Mouse (Mus musculus): ENCODE measurements around the gene Mlc1. TPM values are rescaled to one million over a fixed set of nuclear protein-coding genes. Genes with fewer than 3 reads are reported as not detected.

The Mlc1 gene
- 0.39 and 0.61 TPM in 2 replicates for polyA plus RNA-seq (2012; rRNA removed; ENCODE audit: low replicate concordance)

DNA sequence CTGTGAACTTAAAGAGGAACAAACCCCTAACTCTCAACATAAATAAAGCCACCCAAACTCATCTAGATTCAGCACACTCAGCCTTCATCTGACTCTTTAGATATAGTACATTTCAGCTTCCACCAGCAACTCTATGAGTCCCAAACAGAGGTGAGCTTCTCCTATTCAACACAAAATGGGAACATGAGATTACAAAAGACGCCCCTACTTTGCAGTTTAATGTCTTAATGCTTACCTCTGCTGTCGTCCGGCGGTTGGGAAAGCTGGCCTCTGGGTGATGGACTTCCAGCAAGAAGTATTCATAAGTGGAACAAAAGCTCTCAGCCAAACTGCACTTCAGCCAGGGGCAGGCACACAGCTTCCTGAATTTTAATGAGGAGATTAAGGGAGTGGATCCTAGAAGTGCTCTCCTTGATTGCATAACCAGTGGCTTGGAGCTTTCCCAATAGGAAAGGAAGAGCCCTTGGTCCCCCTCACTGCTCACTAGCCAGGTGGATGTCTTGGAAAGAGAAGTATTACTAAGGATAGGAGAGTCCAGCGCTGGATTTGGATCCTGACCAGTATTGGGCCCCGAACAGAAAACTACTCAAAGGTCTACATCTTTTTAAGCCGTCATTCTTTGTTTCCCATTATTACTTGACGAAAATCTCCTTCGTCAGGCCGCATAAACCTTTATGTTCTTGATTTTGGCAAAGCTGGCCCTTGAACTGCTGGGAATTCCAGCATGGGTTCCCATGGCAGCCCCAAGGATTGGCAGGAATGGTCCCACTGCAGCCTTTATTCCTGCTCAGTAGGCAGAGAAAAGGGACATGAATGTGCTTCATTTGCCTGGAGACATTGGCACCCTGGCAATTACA is at the start of gene Mlc1:
Mlc1 (minus strand) TSS at position 727 of the 857 bp plus-strand sequence.

DNA sequence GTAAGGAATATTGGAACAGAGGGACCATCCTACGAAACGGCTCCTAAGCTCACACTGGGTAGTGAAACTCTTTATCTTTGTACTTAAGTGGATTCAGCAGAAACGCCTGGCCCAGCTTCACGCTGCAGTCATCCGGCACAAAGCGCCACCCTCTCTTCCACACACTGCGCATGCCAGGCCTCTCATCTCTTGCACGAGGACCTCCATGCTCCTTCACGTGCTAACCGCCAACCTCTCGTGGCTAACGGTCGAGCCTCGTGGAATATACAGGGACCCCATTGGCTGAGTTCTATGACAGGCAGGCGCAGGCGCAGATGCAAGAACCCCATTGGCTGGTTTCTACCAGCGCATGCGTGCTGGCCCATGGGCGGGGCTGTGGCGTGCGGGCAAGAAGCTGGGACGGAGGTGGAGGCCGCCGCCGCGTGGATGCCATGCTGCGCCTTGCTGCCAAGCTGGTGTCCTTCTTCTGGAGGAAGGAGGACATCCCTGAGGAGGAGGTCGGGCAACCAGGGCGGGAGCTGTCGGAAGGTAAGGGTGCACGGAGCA is 3.8 kb upstream of the Mlc1 start, which contains the start of gene Mov10l1:
Mov10l1 (plus strand) TSS at position 376 of the 546 bp plus-strand sequence.

DNA sequence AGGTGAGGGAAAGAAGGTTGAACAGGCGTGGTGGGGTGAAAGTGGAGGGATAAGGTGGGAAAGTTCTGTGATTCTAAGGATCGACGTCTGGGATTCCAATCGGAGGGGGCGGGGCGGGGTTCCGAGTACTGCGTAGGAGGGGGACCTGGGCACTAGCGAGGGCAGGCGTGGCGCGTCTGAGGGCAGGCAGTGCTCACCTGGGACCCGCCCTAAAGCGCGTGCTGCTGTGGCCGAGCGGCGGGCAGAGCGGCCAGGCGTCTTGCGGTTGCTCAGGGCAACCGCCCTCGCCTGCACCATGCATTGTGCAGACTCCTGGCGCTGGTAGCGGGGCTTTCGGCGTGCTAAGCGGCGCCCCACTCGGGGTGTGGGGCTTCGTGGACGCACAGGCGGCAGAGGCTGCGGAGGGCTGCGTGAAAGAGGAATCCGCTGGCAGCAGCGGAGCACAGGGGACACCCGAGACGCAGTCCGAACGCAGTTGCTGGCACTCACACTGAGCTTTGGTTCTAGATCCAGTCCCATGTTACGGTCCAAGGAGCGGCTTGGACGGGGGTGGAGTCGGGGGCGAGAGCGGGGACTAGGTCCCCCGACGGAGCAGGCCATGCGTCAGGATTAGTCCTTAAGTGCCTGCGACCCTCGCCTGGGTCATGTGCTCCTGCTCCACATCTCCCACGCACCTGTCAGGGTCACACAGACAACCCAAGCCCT is 24.3 kb downstream of the Mlc1 start, which contains the start of gene Ttll8:
Ttll8 (minus strand) TSS at position 51 of the 705 bp plus-strand sequence.

Other genes with a start within 250 kb of the Mlc1 start
- gene Brd1, start 244.8 kb downstream of the Mlc1 start, polyA plus RNA-seq (2012; rRNA removed; ENCODE audit: low replicate concordance) = 9.4 and 12.0 TPM in 2 replicates
- 3.0 and 4.5 TPM in 2 replicates for gene Zbed4, start 227.3 kb downstream of the Mlc1 start, polyA plus RNA-seq (2012; rRNA removed; ENCODE audit: low replicate concordance)
- 19.0 and 22.9 TPM in 2 replicates for gene Alg12, start 159.7 kb downstream of the Mlc1 start, polyA plus RNA-seq (2012; rRNA removed; ENCODE audit: low replicate concordance)
- 20.2 and 24.4 TPM in 2 replicates for gene Creld2, start 159.4 kb downstream of the Mlc1 start, polyA plus RNA-seq (2012; rRNA removed; ENCODE audit: low replicate concordance)
- gene Pim3, start 116.8 kb downstream of the Mlc1 start, polyA plus RNA-seq (2012; rRNA removed; ENCODE audit: low replicate concordance) = 32.9 and 70.2 TPM in 2 replicates
- not detected in 2 replicates for gene Ttll8, start 24.6 kb downstream of the Mlc1 start, polyA plus RNA-seq (2012; rRNA removed; ENCODE audit: low replicate concordance)
- not detected in 2 replicates for gene Mov10l1, start 3.9 kb upstream of the Mlc1 start, polyA plus RNA-seq (2012; rRNA removed; ENCODE audit: low replicate concordance)
- 0.33 and 0.56 TPM in 2 replicates for gene Panx2, start 80.7 kb upstream of the Mlc1 start, polyA plus RNA-seq (2012; rRNA removed; ENCODE audit: low replicate concordance)
- 45.0 and 62.8 TPM in 2 replicates for gene Trabd, start 96.1 kb upstream of the Mlc1 start, polyA plus RNA-seq (2012; rRNA removed; ENCODE audit: low replicate concordance)
- gene Selenoo, start 110.1 kb upstream of the Mlc1 start, polyA plus RNA-seq (2012; rRNA removed; ENCODE audit: low replicate concordance) = 52.7 and 67.8 TPM in 2 replicates
- gene Tubgcp6, start 144.1 kb upstream of the Mlc1 start, polyA plus RNA-seq (2012; rRNA removed; ENCODE audit: low replicate concordance) = 33.0 and 35.5 TPM in 2 replicates
- gene Hdac10, start 149.7 kb upstream of the Mlc1 start, polyA plus RNA-seq (2012; rRNA removed; ENCODE audit: low replicate concordance) = 57.4 and 63.6 TPM in 2 replicates
- gene Mapk12, start 161.7 kb upstream of the Mlc1 start, polyA plus RNA-seq (2012; rRNA removed; ENCODE audit: low replicate concordance) = 14.0 and 43.9 TPM in 2 replicates
- 15.6 and 21.0 TPM in 2 replicates for gene Mapk11, start 170.6 kb upstream of the Mlc1 start, polyA plus RNA-seq (2012; rRNA removed; ENCODE audit: low replicate concordance)
- gene Plxnb2, start 201.8 kb upstream of the Mlc1 start, polyA plus RNA-seq (2012; rRNA removed; ENCODE audit: low replicate concordance) = 106 and 146 TPM in 2 replicates
- gene Dennd6b, start 217.5 kb upstream of the Mlc1 start, polyA plus RNA-seq (2012; rRNA removed; ENCODE audit: low replicate concordance) = 23.7 and 25.8 TPM in 2 replicates
- gene Ppp6r2, start 232.5 kb upstream of the Mlc1 start, polyA plus RNA-seq (2012; rRNA removed; ENCODE audit: low replicate concordance) = 133 and 457 TPM in 2 replicates

All from mammary gland, adult 2 months (tissue).